Mouse (Mus musculus) right cerebral cortex, adult 18-20 months (tissue): ENCODE results near the gene Ets2.
"Not testable (repeated sequence)": the region's sequence is repeated elsewhere in the genome, so short reads cannot be mapped to it uniquely, and the experiment has no call there.

Source experiments
- DNase-seq: peaks from one replicate; pipeline ENCODE4 v3.0.0; 2022; ENCODE audit warnings: mixed read lengths

The Ets2 gene

GRCm38 (mm10) chr16:95700224-95700623 is 1.7 kb upstream of the Ets2 start:
- no peak for DNase-seq

GRCm38 (mm10) chr16:95702562-95703545 is 979 bp downstream of the Ets2 start:
- DNase-seq = peak; percentile 45

GRCm38 (mm10) chr16:95703958-95704357 is 2.1 kb downstream of the Ets2 start:
- no peak for DNase-seq

GRCm38 (mm10) chr16:95704662-95705330 is 2.9 kb downstream of the Ets2 start:
- no peak for DNase-seq

- no peak for DNase-seq
Measured at GRCm38 (mm10) chr16:95705771-95706170, 3.9 kb downstream of the Ets2 start.

- no peak for DNase-seq
Measured at GRCm38 (mm10) chr16:95708211-95709004, 6.5 kb downstream of the Ets2 start.

- no peak for DNase-seq
Measured at GRCm38 (mm10) chr16:95709175-95709574, 7.3 kb downstream of the Ets2 start.

GRCm38 (mm10) chr16:95710129-95710528 is 8.3 kb downstream of the Ets2 start:
- DNase-seq = no peak

DNA sequence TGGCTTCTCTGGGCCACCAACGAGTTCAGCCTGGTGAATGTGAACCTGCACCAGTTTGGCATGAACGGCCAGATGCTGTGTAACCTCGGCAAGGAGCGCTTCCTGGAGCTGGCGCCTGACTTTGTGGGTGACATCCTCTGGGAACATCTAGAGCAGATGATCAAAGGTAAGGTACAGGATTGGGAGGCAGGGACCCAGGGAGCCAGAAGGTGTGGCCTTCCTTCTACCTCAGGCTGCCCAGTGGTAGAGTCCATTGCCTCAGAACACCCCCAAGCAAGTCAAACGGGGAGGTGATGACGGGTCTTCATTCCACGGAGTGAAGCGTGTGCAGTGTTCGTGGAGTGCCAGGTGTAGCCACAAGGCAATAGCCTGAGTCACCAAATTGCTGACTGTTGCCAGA is 10.2 kb downstream of the Ets2 start:
- DNase-seq = no peak

GRCm38 (mm10) chr16:95713077-95713476 is 11.2 kb downstream of the Ets2 start:
- DNase-seq = not testable (repeated sequence)

GRCm38 (mm10) chr16:95715026-95715425 is 13.2 kb downstream of the Ets2 start:
- DNase-seq = no peak

GRCm38 (mm10) chr16:95716061-95716706 is 14.3 kb downstream of the Ets2 start:
- DNase-seq = no peak

- DNase-seq = no peak
Measured at GRCm38 (mm10) chr16:95717631-95718030, 15.8 kb downstream of the Ets2 start.

- peak; percentile 33 for DNase-seq
Measured at GRCm38 (mm10) chr16:95718119-95718518, 16.2 kb downstream of the Ets2 start.

- DNase-seq = no peak
Measured at GRCm38 (mm10) chr16:95720532-95720931, 18.7 kb downstream of the Ets2 start.

- DNase-seq = no peak
Measured at GRCm38 (mm10) chr16:95724251-95724650, 22.4 kb downstream of the Ets2 start.

GRCm38 (mm10) chr16:95724776-95725175 is 22.9 kb downstream of the Ets2 start:
- DNase-seq = no peak

DNA sequence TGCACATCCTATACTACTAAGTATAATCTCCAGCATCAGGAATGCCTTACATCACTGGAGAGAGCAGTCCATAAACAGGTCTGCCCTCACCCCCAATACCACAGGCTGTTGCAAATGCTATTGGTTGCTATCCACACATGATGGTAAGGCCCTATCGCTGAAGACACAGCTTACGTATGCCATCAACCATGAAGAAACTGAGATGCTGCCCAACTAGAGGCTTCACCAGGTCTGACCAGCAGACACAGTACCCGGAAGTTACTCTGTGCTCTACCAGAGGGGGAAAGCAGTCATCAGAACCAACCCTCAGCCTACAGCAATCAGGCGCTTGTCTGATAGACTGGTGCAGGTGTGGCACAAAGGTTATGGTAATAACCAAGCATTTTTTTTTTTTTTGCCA is 24.9 kb downstream of the Ets2 start:
- no peak for DNase-seq

- no peak for DNase-seq
Measured at GRCm38 (mm10) chr16:95728453-95729435, 26.9 kb downstream of the Ets2 start.

GRCm38 (mm10) chr16:95729775-95730174 is 27.9 kb downstream of the Ets2 start:
- DNase-seq = no peak

- no peak for DNase-seq
Measured at GRCm38 (mm10) chr16:95734785-95735184, 32.9 kb downstream of the Ets2 start.
